Mouse (Mus musculus) neural tube, embryonic 14.5 days (tissue): ENCODE measurements around the gene Plch2. TPM values are rescaled to one million over a fixed set of nuclear protein-coding genes. Genes with fewer than 3 reads are reported as not detected.

Source experiments
- ATAC-seq: fragments of 200-750 bp; cut with Nextera tagmentation; 2 replicates; pipeline ENCODE4 v1.8.0; 2017; ENCODE audit warnings: low read depth, mild to moderate bottlenecking, moderate TSS enrichment, moderate library complexity
- H3K27ac ChIP-seq: fragments of 300-500 bp; sonication (generic); 2 replicates; pipeline ENCODE4 v1.5.1; 2014; ENCODE audit warnings: low read depth, mild to moderate bottlenecking, control low read depth, low read length, moderate library complexity, mixed read lengths
- H3K27me3 ChIP-seq: fragments of 300-500 bp; sonication (generic); 2 replicates; pipeline ENCODE4 v1.6.1; 2014; ENCODE audit warnings: low read length; ENCODE audit not compliant: control insufficient read depth, insufficient read depth
- H3K36me3 ChIP-seq: fragments of 300-500 bp; sonication (generic); 2 replicates; pipeline ENCODE4 v1.6.1; 2014; ENCODE audit warnings: low read length, mixed read lengths; ENCODE audit not compliant: control insufficient read depth, insufficient read depth
- H3K4me1 ChIP-seq: fragments of 300-500 bp; sonication (generic); 2 replicates; pipeline ENCODE4 v1.6.1; 2014; ENCODE audit warnings: low read length; ENCODE audit not compliant: control insufficient read depth, insufficient read depth
- H3K4me2 ChIP-seq: fragments of 300-500 bp; sonication (generic); 2 replicates; pipeline ENCODE4 v1.6.1; 2014; ENCODE audit warnings: mild to moderate bottlenecking, low read depth, low read length, control low read depth
- H3K4me3 ChIP-seq: fragments of 300-500 bp; sonication (generic); 2 replicates; pipeline ENCODE4 v1.5.1; 2014; ENCODE audit warnings: low read depth, low read length, control low read depth, mixed read lengths
- H3K9ac ChIP-seq: fragments of 300-500 bp; sonication (generic); replicated peaks from 2 replicates; pipeline ENCODE4 v1.6.1; 2014; ENCODE audit warnings: low read depth, mild to moderate bottlenecking, control low read depth, low read length, mixed read lengths
- H3K9me3 ChIP-seq: fragments of 300-500 bp; sonication (generic); 2 replicates; pipeline ENCODE4 v1.6.1; 2016; ENCODE audit warnings: low read length; ENCODE audit not compliant: control insufficient read depth
- whole genome bisulfite sequencing: fragments of 180-500 bp; shearing (Covaris S2); extraction: QIAGEN DNeasy Blood & Tissue Kit; methylation state at CpG from one replicate; pipeline ENCODE4 v1.1.7; 2014; 5-methylcytosine and 5-hydroxymethylcytosine counted together
- polyA plus RNA-seq: library from polyadenylated mRNA; unstranded; fragments of >200 nt; fragmentation: Nextera tagmentation; extraction: Ambion mirVana; gene quantifications from 2 replicates; pipeline ENCODE4 v1.2.1, GENCODE M21; 2014

The Plch2 gene
- polyA plus RNA-seq, 1 experiment from 2014 or later = 16.0 TPM

DNA sequence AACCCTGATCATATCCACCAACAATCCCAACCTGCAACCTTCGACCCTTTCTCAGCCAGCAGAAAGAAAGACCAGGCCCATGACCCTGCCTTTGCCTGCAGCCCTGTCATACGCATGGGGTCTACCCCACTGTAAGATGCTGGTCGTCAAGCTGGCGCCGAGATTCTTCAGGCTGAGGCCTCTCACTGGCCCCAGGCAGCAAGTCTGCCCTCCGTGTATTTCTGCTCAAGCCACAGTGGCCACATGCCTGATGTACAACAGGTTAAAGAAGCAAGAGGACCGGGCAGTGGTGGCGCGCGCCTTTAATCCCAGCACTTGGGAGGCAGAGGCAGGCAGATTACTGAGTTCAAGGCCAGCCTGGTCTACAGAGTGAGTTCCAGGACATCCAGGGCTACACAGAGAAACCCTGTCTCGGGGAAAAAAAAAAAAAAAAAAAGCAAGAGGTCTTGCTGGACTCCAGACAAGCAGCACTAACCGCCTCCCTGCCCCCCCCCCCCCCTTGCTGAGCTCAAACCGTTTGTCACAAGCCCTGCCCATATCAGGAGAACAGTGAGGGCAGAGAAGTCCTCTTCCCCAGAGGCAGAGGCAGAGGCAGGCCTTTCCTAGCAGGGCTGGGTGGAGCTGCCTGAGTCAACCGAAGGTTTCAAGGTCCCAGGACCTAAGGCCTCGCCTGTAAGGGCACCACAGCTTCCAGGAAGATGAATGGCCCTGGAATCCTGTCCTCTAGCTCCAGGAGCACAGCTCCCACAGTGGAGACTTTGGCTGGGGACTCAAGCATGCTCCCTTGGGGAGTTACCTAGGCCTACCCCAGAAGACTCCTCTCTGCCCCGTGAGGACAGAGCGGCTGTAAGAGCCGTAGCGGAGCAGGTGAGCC, 74.1 kb downstream of the Plch2 start:
- Histone ChIP-seq H3K9me3 (no peaks in the 10 kb centered on the region), H3K27me3 (0 out of 2 replicates have a peak, but pooled peaks cover 4% of the 10 kb centered on the region), H3K9ac (no peak overlapping the region), H3K4me1 (peaks cover 4% of the 10 kb centered on the region; the same call in 1 of the 2 replicates), H3K27ac (no peak overlapping the region), H3K36me3 (peaks cover 33% of the 10 kb centered on the region), H3K4me3 (no peak overlapping the region), H3K4me2 (no peak overlapping the region)
- 79% methylated on average over 18 of the region's 19 CpGs for WGBS
- no peak for ATAC-seq

DNA sequence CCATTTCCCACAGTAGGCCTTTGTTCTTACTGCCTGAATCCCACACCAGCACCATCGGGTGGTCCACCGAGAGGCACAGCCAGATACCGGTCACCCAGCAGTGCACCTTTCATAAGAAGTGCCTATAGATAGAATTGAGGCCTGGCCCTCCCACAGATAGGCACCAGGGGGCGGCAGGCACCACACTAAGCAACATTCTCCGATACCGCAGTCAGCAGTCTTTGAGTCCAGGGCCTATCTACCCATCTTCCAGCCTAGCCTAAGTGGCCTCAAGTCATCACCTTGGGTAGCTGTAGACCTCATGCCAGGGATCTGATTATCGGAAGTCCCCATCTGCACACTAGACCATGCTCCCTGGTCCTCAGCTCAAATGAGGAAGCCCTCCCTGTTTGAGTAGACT, 75.1 kb downstream of the Plch2 start:
- Histone ChIP-seq H3K36me3 (peaks cover 41% of the 10 kb centered on the region), H3K4me3 (no peak overlapping the region), H3K9me3 (no peaks in the 10 kb centered on the region), H3K27me3 (0 out of 2 replicates have a peak, but pooled peaks cover 4% of the 10 kb centered on the region), H3K27ac (no peak overlapping the region), H3K4me1 (peaks cover 4% of the 10 kb centered on the region; the same call in 1 of the 2 replicates), H3K4me2 (no peak overlapping the region), H3K9ac (no peak overlapping the region)
- ATAC-seq = peak; percentile 62
- 54% methylated on average over 7 of the region's 7 CpGs for WGBS

DNA sequence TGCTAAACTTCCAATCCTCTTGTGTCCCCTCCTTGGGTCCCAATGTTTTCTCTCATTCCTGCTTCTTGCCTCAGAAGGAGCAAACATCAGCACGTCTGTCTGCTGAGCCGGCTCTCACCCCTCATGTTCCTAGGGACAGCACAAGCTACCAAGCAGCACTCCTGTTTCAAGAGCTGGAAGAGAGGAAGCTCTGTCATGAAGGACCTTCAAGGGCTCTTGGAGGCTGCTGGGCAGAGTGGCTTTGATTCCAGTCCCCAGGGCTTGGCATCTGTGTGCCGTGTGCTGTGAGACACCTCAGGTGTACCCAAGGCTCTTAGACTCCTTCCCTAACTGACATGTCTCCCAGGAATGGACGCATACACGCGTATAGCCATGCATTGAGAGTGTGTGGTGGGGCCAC, 75.5 kb downstream of the Plch2 start:
- H3K4me2 ChIP-seq = no peak overlapping the region
- H3K27ac ChIP-seq = no peak overlapping the region
- H3K36me3 ChIP-seq = peaks cover 46% of the 10 kb centered on the region
- 0 out of 2 replicates have a peak, but pooled peaks have one; percentile 16 for ATAC-seq
- H3K9me3 ChIP-seq = no peaks in the 10 kb centered on the region
- peaks cover 3% of the 10 kb centered on the region; the same call in 1 of the 2 replicates for H3K4me1 ChIP-seq
- H3K4me3 ChIP-seq = no peak overlapping the region
- 87% methylated on average over 6 of the region's 6 CpGs for WGBS
- H3K27me3 ChIP-seq = 0 out of 2 replicates have a peak, but pooled peaks cover 4% of the 10 kb centered on the region
- H3K9ac ChIP-seq = no peak overlapping the region

DNA sequence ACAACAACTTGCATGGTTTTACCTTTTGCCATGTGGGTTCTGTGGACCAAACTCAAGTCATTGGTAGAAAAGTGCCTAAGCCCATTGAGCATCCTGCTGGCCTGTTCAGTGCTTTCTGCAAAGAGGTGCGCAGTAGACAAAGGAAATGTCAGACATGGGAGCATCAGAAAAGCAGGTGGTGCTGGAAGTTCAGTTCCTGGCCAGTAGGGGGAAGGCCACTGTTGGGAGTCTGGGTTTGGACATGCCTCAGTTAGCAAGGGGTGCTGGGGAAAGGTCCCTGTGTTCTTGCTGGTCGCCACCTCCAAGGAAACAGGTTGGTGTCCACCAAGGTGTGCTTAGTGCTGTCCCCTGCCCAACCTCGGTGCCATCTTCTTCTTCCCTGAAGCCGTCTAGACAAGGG, 76.5 kb downstream of the Plch2 start:
- Histone ChIP-seq H3K9ac (no peak overlapping the region), H3K36me3 (peaks cover 55% of the 10 kb centered on the region), H3K27ac (no peak overlapping the region), H3K4me3 (no peak overlapping the region), H3K27me3 (0 out of 2 replicates have a peak, but pooled peaks cover 4% of the 10 kb centered on the region), H3K4me2 (no peak overlapping the region), H3K4me1 (no peaks in the 10 kb centered on the region), H3K9me3 (no peaks in the 10 kb centered on the region)
- WGBS = 93% methylated on average over 4 of the region's 4 CpGs
- no peak for ATAC-seq

DNA sequence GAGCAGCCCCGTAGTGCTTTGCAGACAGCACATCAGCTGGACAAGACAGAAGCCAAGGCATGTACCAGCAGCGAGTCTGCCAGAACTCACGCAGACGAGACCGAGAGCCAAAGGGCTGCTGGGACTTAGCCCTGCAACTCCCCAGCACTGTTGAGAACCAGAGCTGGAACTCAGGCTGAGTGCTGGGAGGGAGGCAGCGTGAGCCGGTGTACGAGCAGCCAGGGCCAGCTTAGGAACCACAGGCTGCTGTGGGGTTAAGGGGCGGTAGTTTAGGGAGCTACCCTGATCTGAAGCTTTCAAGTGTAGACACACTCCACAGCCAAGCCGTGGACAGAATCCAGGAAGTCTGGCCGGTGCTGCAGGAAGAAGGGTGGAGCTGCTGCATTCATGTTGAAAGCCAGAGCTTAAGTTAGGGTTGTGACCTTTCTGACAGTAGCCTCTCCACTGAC, 82.4 kb downstream of the Plch2 start:
- no peak overlapping the region for H3K27ac ChIP-seq
- no peaks in the 10 kb centered on the region for H3K4me1 ChIP-seq
- no peaks in the 10 kb centered on the region for H3K27me3 ChIP-seq
- no peak overlapping the region for H3K4me3 ChIP-seq
- no peak for ATAC-seq
- WGBS = 93% methylated on average over 11 of the region's 11 CpGs
- peaks cover 93% of the 10 kb centered on the region for H3K36me3 ChIP-seq
- H3K9me3 ChIP-seq = no peaks in the 10 kb centered on the region
- no peak overlapping the region for H3K4me2 ChIP-seq
- H3K9ac ChIP-seq = no peak overlapping the region

DNA sequence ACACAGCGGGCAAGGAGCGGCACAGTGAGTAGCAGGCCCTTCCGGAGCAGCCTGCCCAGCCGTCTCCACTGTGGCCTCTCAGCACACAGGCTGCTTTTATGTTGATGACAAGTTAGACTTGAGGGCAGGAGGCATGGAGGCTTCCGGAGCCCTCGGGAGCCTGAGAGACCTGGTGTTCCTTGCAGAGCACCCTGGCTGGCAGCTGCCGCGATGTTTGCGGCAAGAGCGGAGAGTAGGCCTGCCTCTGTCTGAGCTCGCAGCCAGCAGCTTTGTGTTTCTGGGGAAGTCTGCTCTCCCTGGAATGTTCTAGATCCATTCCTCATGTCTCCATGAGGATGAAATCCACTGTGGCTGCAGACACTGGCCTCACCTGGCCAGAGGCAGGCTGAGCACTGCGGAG, 84.0 kb downstream of the Plch2 start:
- ATAC-seq = no peak
- Histone ChIP-seq H3K27ac (no peak overlapping the region), H3K4me1 (no peaks in the 10 kb centered on the region), H3K4me2 (no peak overlapping the region), H3K27me3 (no peaks in the 10 kb centered on the region), H3K4me3 (no peak overlapping the region), H3K36me3 (peaks cover 79% of the 10 kb centered on the region), H3K9ac (no peak overlapping the region), H3K9me3 (no peaks in the 10 kb centered on the region)
- WGBS = 96% methylated on average over 12 of the region's 12 CpGs

DNA sequence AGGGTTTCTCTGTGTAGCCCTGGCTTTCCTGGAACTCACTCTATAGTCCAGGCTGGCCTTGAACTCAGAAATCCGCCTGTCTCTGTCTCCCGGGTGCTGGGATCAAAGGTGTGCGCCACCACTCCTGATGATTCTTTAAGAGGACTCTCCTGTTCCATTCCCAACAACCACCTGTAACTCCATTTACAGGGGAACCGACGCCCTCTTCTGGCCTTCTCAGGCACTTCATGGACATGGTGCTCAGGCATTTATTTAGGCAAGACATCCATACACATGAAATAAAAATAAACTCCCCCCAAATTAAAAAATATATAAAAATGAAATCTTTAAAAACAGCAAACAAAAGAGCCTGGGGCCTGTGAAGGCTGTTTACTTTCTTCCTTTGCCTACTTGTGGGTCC, 89.4 kb downstream of the Plch2 start:
- no peaks in the 10 kb centered on the region; the same call in 1 of the 2 replicates for H3K27me3 ChIP-seq
- H3K4me2 ChIP-seq = no peak overlapping the region
- no peak overlapping the region for H3K9ac ChIP-seq
- H3K36me3 ChIP-seq = peaks cover 31% of the 10 kb centered on the region
- WGBS = 64% methylated on average over 5 of the region's 5 CpGs
- H3K4me3 ChIP-seq = no peak overlapping the region
- ATAC-seq = no peak
- H3K9me3 ChIP-seq = no peaks in the 10 kb centered on the region
- peaks cover 23% of the 10 kb centered on the region for H3K4me1 ChIP-seq
- H3K27ac ChIP-seq = no peak overlapping the region

DNA sequence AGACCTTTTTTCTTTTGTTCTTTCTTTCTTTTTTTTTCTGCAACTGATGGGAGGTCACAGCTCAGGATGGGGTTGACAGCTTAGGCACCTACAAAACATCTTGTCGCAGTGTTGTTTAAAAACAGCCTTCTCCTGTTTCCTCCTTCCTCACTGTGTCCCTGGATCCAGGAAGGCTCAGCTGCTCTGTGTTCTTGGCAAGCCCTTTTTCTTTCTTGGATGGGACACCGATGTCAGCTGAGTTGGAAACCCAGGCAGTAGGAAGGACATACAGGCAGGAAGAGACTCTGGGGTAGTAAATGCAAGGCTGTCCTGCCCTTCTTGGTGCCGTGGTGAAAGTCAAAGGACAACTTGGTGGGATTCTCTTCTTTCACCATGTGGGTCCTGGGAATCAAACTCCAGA, 90.7 kb downstream of the Plch2 start:
- ATAC-seq = no peak
- Histone ChIP-seq H3K9me3 (no peaks in the 10 kb centered on the region), H3K36me3 (peaks cover 19% of the 10 kb centered on the region), H3K27ac (no peak overlapping the region), H3K27me3 (peaks cover 6% of the 10 kb centered on the region; the same call in 1 of the 2 replicates), H3K4me3 (no peak overlapping the region), H3K4me2 (peak overlapping the region; percentile 84), H3K9ac (no peak overlapping the region), H3K4me1 (peaks cover 35% of the 10 kb centered on the region)
- WGBS = 71% methylated on average over 3 of the region's 3 CpGs

DNA sequence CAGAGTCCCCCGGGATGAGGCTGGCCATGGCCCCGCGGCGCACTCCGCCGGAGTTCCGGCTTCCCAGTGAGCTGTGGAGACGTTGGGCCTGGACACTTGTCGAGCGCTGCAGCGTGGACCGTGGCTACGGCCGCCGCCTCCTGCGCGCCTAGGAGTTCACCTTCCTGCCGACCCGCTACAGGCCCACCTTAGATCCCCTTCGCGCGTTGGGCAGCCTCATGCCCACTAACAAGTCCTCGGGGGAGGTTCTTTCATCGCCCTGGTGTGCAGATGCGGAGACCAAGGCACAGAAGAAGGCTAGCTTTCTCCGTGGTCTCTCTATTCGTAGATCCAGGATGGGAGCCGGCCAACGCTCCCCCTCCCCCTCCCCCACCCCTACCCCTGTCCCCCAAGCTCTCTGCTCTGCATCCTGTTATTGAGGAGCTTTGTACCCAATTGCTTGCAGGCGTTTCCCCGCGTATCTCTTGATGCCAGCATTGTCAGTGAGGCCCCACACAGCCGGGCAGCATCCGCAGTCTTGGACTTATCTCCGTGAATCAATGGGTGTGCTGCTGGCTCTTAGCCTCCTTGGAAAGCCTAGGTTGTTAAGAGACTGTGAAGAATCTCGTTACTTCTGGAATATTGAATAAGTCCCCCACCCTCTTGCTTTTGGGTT, 91.9 kb downstream of the Plch2 start:
- Histone ChIP-seq H3K4me3 (peak overlapping the region; percentile 73), H3K4me2 (peak overlapping the region; percentile 84), H3K9me3 (no peaks in the 10 kb centered on the region), H3K27ac (peak overlapping the region; percentile 95), H3K4me1 (peaks cover 42% of the 10 kb centered on the region), H3K27me3 (peaks cover 8% of the 10 kb centered on the region; the same call in 1 of the 2 replicates), H3K36me3 (peaks cover 8% of the 10 kb centered on the region; the same call in 1 of the 2 replicates), H3K9ac (peak overlapping the region; percentile 85)
- no peak for ATAC-seq
- 0% methylated on average over 21 of the region's 36 CpGs for WGBS
